Mouse (Mus musculus) regulatory T cell (primary cell): Measurements from ENCODE around the gene Nefh.

Experiments used
- in situ Hi-C: fragments of 300-600 bp; cut with MboI, MseI; formaldehyde crosslinking; loops from one replicate; pipeline ENCODE4 v1.15.1; 2025; ENCODE audit warnings: high pct_unique_total_duplicates

The Nefh gene

GRCm38 (mm10) chr11:4953401-4953800 lies 5.5 kb upstream of the Nefh start:
- in situ Hi-C loops, result no loop called here

DNA sequence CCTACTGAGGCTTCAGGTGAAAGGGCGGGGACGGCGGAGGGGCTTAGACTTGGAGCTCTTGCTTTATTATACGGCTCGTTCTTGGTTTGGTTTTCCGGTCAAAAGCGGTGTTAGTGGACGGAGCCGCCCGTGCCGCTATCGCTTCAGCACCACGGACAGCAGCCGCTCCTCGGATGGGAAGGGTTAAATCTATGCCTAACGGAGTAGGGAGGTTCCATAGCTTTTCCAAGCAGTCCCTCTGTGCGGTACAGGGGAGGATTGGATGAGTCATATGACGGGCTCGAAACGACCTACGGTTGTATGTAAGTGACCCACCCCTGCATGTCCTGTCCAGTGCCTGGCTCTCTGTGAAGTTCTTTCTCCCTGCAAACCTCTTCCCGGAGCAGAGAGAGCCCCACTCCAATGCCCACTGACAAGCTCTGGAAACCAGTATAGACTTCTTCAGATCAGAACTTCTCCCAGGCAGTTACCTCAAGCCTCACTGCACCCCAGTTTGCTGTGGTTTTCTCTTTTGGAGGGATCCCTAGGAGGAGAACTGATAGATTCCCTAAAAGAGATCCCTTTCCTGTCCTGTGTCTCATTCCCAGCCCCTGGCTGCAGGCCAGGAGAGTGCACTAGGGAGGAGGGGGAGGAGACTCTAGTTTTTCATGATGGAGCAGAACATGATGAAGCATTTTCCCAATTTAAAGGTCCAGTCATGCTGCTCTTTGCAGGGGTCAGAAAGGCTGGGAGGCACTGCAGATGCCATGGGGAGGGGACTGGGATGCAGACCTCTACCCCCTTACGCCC lies 1.6 kb upstream of the Nefh start:
- in situ Hi-C loops, result no loop called here

GRCm38 (mm10) chr11:4948792-4949191 lies 928 bp upstream of the Nefh start:
- in situ Hi-C loops, result no loop called here

DNA sequence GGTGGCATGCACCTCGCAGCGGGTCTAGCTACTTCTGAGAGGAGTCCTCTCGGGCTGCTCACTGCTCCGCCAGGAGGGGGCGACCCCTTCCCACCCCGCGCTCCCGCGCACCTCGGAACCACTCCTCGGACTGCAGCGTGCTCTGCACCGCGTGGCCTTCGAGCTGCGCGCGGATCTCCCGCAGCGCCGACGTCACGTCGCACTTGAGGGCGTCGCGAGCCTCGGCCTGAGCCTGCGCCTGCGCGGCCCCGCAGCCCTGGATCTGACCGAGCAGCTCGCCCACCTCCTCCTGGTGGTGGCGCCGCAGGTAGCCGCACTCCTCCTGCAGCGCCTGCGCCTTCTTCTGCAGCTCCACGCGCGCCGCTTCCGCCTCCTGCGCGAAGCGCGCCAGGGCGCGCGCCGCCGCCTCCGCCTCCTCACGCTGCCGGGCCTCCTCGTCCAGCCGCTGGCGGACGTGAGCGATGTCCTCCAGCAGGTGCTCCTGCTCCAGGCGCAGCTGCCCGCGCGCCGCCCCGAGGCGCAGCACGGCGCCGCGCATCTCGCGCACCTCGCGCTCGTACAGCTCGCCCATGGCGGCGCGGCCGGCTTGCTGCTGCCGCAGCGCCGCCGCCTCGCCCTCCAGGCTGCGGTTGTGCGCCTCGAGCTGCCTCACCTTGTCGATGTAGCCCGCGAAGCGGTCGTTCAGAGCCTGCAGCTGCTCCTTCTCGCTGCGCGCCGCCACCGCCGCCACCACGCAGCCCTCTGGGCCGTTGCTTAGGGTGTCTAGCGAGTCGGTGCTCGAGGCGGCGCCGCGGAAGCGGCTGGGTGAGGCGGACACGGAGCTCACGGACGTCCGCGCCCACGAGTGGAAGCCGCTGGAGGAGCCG lies 684 bp downstream of the Nefh start:
- in situ Hi-C loops, result no loop called here

GRCm38 (mm10) chr11:4946530-4946929 lies 1.3 kb downstream of the Nefh start:
- in situ Hi-C loops, result no loop called here

DNA sequence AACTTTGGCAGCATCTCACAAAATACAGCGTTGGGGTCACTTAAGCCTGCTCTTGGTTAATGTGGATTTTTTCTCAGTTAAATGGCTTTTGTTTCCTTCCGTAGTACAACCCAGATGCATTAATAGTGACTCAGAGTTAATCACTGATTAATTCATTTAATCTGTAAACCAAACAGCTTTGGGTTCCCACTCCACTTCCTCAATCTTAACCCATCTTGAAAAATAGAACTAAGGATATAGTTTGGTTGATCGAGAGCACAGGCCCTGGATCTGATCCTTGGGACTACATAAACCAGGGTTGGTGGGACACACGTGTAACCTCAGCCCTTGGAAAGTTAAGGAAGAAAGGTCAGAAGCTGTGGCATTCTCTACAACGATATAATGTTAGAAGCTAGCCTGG lies 11.6 kb downstream of the Nefh start:
- in situ Hi-C loops, result no loop called here

- in situ Hi-C loops, result no loop called here
Observed at GRCm38 (mm10) chr11:4931009-4931601, 16.8 kb downstream of the Nefh start.

DNA sequence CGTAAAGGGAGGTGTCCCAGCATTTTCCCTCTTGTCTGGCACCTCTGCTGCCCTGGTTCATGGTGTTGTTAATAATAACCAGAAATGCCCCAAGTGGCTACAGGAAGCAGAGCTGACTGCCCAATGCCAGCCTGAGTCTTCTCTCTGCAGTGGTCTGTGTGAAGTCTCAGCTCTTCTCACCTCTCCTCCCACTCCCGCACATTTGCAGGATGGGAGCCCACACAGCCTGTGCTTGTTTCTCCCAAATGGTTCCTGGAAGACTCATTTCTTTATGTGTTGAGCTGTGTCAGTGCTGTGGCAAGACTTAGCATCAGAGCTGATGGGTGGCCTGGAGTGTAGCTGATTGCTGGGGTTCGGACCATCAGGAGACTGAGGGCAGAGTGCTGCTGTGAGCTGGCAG lies 20.6 kb downstream of the Nefh start:
- in situ Hi-C loops, result no loop called here

- in situ Hi-C loops, result no loop called here
Observed at GRCm38 (mm10) chr11:4921751-4922150, 26.1 kb downstream of the Nefh start.

DNA sequence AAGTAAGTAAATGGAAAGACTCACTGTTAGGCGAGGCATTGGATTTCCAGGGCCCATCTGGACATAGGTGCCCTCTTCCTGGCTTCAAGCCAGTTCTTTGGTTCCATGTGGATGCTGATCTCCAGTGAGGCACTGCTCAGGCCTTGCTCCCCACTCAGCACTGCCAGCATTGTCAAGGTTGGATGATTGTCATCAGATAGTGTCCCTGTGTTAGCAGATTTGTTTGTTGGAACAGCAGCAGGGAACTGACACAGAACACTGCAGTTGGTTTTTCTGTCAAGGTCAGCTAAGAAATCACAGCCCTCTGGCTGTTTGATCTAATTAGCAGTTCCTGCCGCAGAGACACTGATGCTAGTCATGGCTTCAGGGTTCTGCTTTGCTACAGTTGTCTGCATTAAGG lies 26.6 kb downstream of the Nefh start:
- in situ Hi-C loops, result no loop called here

DNA sequence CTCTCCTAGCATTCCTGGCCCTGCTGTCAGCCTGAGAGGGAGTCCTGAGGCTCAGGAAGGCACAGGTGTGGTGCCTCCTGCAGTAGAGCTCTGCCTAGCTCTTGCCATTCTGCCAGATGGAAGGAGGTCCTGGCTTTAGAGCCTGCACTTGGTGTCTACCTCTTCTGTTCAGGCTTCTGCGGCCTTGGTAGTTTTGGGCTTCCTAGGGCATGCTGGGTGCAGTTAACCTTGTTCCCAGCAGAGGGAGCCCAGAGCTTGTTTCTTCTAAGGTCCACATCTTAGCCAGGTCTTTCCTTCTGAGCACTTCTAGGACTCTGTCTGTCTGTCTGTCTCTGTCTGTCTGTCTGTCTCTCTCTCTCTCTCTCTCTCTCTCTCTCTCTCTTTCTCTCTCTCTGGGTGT lies 31.8 kb downstream of the Nefh start:
- in situ Hi-C loops, result loop anchor here (5.0 kb wide), 1 partner anchor 61 kb away; no protein-coding TSS in a partner anchor

GRCm38 (mm10) chr11:4906231-4906630 lies 41.6 kb downstream of the Nefh start:
- in situ Hi-C loops, result no loop called here

- in situ Hi-C loops, result no loop called here
Observed at GRCm38 (mm10) chr11:4901956-4902355, 45.9 kb downstream of the Nefh start.

- in situ Hi-C loops, result no loop called here
Observed at GRCm38 (mm10) chr11:4900437-4900836, 47.4 kb downstream of the Nefh start.

DNA sequence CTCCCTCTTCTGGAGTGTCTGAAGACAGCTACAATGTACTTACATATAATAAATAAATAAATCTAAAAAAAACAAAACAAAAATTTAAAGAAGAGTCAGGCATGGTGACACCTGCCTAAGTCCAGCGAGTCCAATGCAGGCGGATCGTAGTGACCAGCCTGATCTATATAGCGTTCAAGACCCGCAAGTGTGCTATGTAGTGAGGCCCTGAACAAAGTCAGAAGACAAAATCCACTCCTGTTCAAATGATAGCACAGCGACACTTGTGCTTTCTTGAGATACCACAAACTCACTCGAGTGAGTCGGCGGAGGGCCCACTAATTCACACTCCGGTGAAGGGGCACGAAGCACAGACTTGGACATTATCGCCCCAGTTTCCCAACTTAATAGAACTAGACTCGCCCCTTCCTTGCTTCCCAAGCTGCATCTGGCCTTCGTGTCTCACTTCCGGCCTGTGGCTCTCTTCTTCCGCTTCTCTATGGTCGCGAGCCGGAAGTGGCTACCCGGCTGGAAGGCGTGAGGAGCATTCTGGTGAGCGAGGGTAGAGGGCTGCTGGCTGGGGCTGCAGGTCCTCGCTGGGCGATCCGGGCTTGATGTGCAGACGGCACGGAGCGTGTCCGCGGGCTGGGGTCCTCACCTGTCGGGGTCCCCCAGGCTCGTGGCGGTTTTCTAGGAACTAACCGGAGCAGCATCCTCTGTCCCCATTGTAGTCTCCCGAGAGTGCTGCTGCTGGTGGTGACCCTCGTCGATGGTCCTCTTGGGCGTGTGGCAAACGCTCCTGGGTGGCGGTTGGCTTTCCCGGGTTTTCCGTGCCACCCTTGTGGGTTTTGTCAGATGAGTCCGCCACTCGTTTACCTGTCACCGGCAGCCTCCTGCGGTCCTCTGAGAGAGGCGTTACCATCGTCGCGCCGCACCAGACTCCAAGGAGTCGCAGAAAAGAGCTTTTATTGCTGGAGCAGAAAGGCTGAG lies 52.7 kb downstream of the Nefh start, which contains the start of gene Thoc5:
Gene Thoc5, plus strand, starts transcription at position 473 of the 969 bp plus-strand sequence.
- in situ Hi-C loops, result no loop called here
